Mouse (Mus musculus) spleen, adult 2 months (tissue): ENCODE measurements around the gene Hddc2. TPM values are rescaled to one million over a fixed set of nuclear protein-coding genes. Genes with fewer than 3 reads are reported as not detected.

Experiments used
- DNase-seq, 2 experiments: peaks; one replicate each; pipeline versions ENCODE4 v3.0.0 to v3.0.0-alpha.2; 2012 to 2021; ENCODE audit warnings: low spot score in 2 of 2, low read depth in 1 of 2
- H3K27ac ChIP-seq: fragments of 200-500 bp; 2 replicates; pipeline ENCODE4 v1.5.1; 2012; ENCODE audit warnings: low read length, inconsistent platforms; ENCODE audit not compliant: insufficient read depth
- H3K27me3 ChIP-seq: fragments of 200-500 bp; 2 replicates; pipeline ENCODE4 v1.6.1; 2012; ENCODE audit warnings: mild to moderate bottlenecking, moderate library complexity, low read length, inconsistent platforms; ENCODE audit not compliant: control insufficient read depth, insufficient read depth
- H3K36me3 ChIP-seq: fragments of 200-500 bp; 2 replicates; pipeline ENCODE4 v1.6.1; 2012; ENCODE audit warnings: mild to moderate bottlenecking, low read length, inconsistent platforms; ENCODE audit not compliant: control insufficient read depth, insufficient read depth
- H3K4me1 ChIP-seq: fragments of 200-500 bp; 2 replicates; pipeline ENCODE4 v1.6.1; 2011; ENCODE audit warnings: inconsistent platforms; ENCODE audit not compliant: control insufficient read depth, insufficient read depth, insufficient read length
- H3K4me3 ChIP-seq: fragments of 200-500 bp; 2 replicates; pipeline ENCODE4 v1.5.1; 2011; ENCODE audit warnings: mild to moderate bottlenecking, inconsistent platforms; ENCODE audit not compliant: insufficient read depth, insufficient read length; ENCODE audit errors: extremely low read depth
- CTCF ChIP-seq: fragments of 200-500 bp; IDR thresholded peaks from 2 replicates; pipeline ENCODE4 v1.5.1; 2011; ENCODE audit warnings: mild to moderate bottlenecking, inconsistent platforms; ENCODE audit not compliant: insufficient read depth, insufficient read length, insufficient replicate concordance; ENCODE audit errors: extremely low read depth
- POLR2A ChIP-seq: fragments of 200-500 bp; IDR thresholded peaks from 2 replicates; pipeline ENCODE4 v1.6.1; 2011; ENCODE audit warnings: low read depth, low read length, inconsistent platforms
- WGBS: fragments of 180-500 bp; shearing (Covaris S2); methylation state at CpG from one replicate; pipeline ENCODE4 v1.1.7; 2018; 5-methylcytosine and 5-hydroxymethylcytosine counted together
- polyA plus RNA-seq: library from polyadenylated mRNA; depleted of rRNA; stranded (reverse); fragments of >200 nt; gene quantifications from 2 replicates; pipeline ENCODE4 v1.2.3, GENCODE M21; 2012

Hddc2 gene
- polyA plus RNA-seq, 1 experiment = 4.7 TPM

DNA sequence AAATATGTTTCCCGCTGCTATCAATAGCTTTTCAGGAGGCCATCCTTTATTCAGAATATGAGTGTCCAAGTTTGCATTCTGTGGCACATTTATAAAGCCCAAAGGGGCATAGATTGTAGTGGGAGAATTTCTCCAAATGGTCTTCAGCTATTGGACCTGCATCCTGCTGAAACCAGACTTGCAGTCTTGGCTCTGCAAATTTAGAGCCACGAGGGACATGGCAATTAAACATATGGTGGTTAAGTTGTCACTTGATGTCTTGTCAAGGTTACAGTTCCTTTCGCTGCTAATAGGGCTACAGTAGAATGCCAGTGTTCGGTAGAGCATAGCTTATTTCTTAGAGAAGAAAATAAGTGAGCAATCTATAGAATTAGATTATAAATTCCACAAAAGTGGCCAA is 16.1 kb upstream of the Hddc2 start:
- TF ChIP-seq CTCF = no peak
- TF ChIP-seq POLR2A = no peak
- Histone ChIP-seq H3K4me3 (no peak overlapping the region), H3K27me3 (no peaks in the 10 kb centered on the region), H3K27ac (no peak overlapping the region), H3K36me3 (no peaks in the 10 kb centered on the region), H3K4me1 (no peaks in the 10 kb centered on the region)
- WGBS = 68% methylated on average over 4 of the region's 4 CpGs
- DNase-seq = no peak

DNA sequence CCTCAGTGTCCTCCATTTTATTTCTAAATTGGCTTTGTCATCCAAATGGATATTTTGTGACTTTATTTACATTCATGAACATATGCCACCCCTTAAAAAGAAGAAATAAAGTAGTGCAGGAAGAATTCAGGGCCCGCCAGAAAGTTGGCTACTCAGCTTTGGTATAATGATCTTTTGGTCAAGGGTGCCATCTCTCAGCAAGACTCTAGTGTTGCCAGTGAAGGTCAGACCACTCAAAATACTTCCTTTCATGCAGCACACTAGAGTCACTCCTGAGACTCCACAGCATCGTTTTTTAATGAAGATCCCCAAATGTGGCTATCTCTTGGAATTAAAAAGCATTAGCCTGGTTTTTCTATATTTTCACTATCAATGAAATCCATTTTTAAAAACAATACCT is 14.9 kb upstream of the Hddc2 start:
- WGBS = 61% methylated on average over 2 of the region's 2 CpGs
- H3K4me1 ChIP-seq = no peaks in the 10 kb centered on the region
- no peak overlapping the region for H3K27ac ChIP-seq
- no peak for DNase-seq
- no peaks in the 10 kb centered on the region for H3K27me3 ChIP-seq
- no peaks in the 10 kb centered on the region for H3K36me3 ChIP-seq
- TF ChIP-seq CTCF (no peak), POLR2A (no peak)
- H3K4me3 ChIP-seq = no peak overlapping the region

DNA sequence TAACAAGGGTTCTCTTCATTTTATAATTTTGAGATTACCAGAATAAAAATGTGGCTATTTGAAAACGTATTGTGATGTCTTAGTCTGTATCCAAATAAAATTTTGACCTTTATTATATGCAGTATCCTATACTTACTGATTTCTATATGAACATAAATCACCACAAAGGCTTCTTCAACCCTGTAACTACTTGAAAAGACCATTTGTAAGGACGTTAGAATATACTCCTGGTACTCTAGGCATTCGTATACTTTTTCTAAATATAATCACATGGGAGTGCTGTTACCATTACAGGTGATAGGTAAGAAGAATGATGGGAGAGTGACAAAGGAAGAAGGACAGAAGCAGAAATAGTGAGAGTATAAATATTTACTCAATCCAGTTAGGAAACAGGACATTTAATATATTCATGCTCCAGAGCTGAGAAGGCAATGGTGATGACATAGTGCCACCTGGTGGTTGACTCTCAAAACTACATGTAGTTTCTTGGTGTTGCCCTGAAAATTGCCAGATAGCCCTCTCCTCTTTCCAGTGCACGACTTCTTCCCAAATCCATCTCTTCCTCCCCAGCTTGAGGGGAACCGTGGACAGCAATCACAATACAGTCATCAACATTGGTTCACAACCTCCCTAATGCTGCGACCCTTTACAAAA is 14.1 kb upstream of the Hddc2 start:
- 48% methylated on average over 6 of the region's 6 CpGs for WGBS

DNA sequence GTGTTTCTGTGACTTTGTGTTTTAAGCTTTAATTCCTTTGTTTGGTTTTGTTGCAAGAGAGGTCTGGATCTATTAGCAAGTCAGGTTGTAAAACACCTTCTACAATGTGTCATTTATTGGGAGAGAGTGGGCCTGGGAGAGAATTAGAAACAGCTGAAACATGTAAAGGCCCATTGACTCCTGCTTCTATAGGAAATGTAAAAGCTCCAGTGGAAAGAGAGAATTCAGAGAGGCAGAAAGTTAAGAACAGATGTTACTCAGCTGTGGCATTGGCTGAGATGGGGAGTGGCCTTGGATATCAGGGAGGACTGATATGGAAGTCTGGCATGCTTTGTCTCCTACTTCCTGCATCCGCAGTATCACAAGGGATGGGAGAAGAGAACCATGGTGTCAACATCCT is 12.9 kb upstream of the Hddc2 start:
- no peak overlapping the region for H3K27ac ChIP-seq
- no peak overlapping the region for H3K4me3 ChIP-seq
- no peak for TF ChIP-seq CTCF
- no peak for TF ChIP-seq POLR2A
- no peak for DNase-seq
- no peaks in the 10 kb centered on the region for H3K4me1 ChIP-seq
- no peaks in the 10 kb centered on the region for H3K36me3 ChIP-seq
- WGBS = 83% methylated on average over 1 of the region's 1 CpGs
- no peaks in the 10 kb centered on the region for H3K27me3 ChIP-seq

More for the DNA sequence above, 14.1 kb upstream of the Hddc2 start:
- no peaks in the 10 kb centered on the region for H3K4me1 ChIP-seq
- TF ChIP-seq POLR2A (no peak), CTCF (peak; percentile 38; the same call in 1 of the 2 replicates)
- no peak overlapping the region for H3K4me3 ChIP-seq
- H3K27ac ChIP-seq = no peak overlapping the region
- H3K27me3 ChIP-seq = no peaks in the 10 kb centered on the region
- peak in 1 of 2 experiments; percentile 30 for DNase-seq
- H3K36me3 ChIP-seq = no peaks in the 10 kb centered on the region

DNA sequence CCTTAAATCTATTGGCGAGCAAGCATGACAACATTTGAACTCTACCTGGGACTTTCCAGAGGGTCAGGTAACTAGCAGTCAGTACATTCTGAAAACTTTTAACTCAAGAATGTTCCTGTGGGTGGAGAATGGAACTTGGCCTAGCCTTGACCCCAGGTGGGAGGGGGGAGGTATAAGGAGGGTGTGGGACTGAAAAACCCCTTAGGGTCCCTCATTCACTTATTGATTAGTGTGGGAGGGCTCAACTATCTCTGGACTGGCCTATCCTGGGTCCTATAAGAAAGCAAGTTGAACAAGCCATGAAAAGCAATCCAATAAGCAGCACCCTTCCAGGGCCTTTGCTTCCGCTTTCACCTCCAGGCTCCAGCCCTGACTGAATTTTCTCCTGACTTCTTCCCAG is 9.7 kb upstream of the Hddc2 start:
- Histone ChIP-seq H3K4me3 (no peak overlapping the region), H3K27ac (no peak overlapping the region), H3K36me3 (no peaks in the 10 kb centered on the region), H3K4me1 (no peaks in the 10 kb centered on the region), H3K27me3 (no peaks in the 10 kb centered on the region)
- no peak for DNase-seq
- 96% methylated on average over 2 of the region's 2 CpGs for WGBS
- TF ChIP-seq POLR2A (no peak), CTCF (no peak)

DNA sequence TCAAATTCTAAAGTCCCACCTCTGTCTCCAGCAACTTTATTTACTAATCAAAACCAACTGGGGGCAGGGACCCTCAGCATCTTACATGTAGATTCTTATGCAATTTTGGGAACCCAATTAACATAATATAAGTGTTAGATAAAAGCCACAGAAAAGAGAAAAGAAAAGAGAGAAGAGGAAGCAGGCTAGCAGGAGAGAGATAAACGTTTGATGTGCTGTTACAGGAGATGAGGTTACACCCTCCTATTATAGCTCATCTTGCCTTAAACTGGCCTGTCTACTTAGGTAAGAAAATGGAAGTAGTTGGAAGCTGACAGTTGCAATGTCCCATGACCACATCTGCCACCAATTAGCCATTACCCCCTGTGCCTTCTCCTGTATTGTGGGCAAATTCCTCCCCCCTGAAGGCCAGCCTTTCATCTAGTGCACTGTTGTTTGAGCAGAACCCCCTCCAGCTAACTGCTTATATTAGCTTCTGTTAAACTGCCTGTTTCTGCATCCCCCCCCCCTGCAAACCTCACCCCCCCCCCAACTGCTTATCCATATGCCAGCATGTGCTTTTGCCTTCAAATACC is 6.1 kb upstream of the Hddc2 start:
- Histone ChIP-seq H3K36me3 (no peaks in the 10 kb centered on the region), H3K27ac (no peak overlapping the region), H3K4me1 (no peaks in the 10 kb centered on the region), H3K27me3 (no peaks in the 10 kb centered on the region), H3K4me3 (no peak overlapping the region)
- DNase-seq = no peak
- 0% methylated on average over 1 of the region's 1 CpGs for WGBS
- TF ChIP-seq POLR2A (no peak), CTCF (no peak)

DNA sequence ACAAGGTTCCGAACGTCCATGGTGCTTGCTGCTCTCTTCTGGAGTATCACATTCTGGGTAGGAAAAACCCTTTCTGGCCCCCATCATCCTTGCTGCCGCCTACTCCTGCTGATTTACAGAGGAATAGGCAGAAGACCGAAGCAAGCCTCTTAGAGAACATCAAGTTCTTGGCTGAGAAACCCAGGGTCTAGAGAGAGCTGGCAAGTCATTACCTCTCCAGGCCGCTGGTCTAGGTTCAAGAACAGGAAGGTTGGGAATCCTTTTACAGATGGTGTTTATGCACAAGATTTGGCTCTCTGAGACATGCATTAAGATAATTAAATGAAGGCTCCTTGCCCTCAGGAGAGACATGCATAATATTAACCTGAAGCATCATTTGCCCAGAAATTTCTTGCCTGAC is 5.3 kb downstream of the Hddc2 start:
- 91% methylated on average over 5 of the region's 5 CpGs for WGBS
- H3K27me3 ChIP-seq = no peaks in the 10 kb centered on the region
- no peak overlapping the region for H3K27ac ChIP-seq
- H3K36me3 ChIP-seq = peaks cover 17% of the 10 kb centered on the region
- no peak for TF ChIP-seq POLR2A
- no peak for TF ChIP-seq CTCF
- H3K4me3 ChIP-seq = no peak overlapping the region
- H3K4me1 ChIP-seq = no peaks in the 10 kb centered on the region
- DNase-seq = no peak
